Mouse (Mus musculus): ENCODE measurements around the gene Lamb2.

DNA sequence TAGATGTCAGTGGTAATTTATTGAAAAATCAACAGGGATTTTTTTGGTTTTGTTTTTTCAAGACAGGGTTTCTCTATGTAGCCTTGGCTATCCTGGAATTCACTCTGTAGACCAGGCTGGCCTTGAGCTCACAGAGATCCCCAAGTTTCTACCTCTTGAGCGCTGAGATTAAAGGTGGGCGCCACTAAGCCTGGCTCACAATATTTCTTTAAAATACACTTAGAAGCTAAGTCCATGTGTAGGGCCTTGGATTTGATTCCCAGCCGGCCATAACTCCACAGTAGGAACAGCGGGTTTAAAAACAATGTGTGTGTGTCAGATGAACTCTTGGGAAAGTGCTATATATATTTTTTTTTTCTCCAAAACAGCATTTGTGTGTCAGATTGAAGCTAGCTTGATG lies 43.8 kb downstream of the Lamb2 start:
- TF ChIP-seq CTCF (IDR thresholded peaks at IDR 0.05; ENCODE audit: borderline replicate concordance, extremely low read depth, insufficient read depth, insufficient read length) (no peak), POLR2A (IDR thresholded peaks at IDR 0.05; ENCODE audit: borderline replicate concordance, extremely low read depth, insufficient read depth, insufficient read length, poor library complexity, severe bottlenecking) (no peak)
